Mouse (Mus musculus) frontal cortex, postnatal 36 days (tissue): ENCODE measurements at regions not wholly inside any gene's neighbourhood (a gene's known extent, or its start where the extent isn't known, plus 50 kb on each side); places are given as distances from the start of the nearest gene placed in this dataset.

ENCODE experiments used
- DNase-seq, 2 experiments: peaks; one replicate each; pipeline ENCODE4 v3.0.0; 2022; ENCODE audit warnings: low spot score in 2 of 2

DNA sequence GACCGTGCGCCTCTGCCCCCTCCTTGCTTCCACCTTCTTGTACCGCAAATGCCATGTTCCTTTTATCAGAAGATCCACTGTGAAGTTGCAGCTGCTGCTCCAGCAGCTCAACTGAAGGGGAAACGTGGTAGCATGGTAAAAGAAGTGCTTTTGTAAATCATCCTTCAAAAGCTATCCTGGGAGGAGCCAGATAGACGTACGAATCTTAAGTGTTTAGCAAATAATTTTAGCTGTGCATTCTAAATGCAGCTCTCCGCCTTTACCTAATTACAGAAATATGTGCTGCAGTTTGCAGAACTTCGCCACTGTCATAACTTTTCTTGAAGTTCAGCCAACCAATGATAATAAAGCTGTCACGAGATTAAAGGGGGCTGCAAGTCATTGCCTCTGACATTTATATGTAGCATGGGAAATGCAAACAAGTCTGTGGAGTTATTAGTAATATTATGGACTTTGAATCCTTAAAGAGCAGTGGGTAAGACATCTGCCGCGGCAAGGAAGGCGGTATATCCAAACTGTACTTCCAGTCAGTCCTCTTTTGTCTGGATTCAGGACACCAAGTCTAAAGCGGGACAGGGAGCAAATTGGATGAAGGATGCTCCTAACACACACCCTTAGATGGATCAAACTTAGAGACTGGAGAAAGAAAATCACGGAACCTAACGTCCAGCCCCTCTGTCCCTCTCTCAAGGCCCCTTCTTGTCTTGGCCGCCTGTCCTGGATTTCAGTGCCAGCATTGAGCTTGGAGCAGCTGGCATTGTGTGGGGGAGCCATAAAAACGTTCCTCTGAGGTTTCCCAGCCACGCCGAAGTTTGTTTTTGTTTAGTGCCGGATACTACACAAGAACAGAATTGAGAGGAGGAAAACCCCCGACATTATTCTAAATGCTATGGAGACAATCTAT, 320.7 kb downstream of the Epha7 start:
- DNase-seq = no peak

DNA sequence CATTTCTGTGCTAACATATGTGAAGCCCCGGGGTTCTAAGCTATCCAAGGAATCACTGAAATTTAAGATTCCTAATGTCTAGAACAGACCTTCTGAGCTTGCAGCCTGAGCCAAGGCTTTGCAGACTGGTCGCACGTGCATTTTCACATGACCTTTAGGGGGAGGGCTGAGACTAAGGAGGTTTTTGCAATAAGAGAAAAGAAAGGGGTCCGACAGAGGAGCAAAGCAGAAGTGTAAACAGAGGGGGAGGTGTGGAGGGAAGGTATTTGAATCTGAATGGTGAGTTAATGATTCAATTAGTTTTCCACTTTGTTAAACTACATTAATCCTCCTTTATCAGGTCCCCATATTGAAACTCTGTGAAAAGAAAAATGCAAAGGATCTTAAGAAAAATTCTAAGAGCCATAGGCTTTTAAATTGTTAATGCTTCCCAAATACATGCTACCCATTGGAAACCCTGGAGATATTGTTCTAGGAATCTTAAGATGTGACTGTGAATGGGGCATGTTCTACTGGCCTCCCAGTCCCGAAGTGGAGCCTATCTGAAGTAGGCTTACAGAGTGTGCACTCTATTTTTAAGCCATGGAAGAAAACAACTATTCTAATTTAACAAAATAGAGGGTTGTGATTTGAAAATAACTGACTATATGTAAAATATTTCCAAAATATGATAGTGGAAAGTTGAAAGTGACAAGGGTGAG, 322.9 kb downstream of the Epha7 start:
- DNase-seq = no peak

DNA sequence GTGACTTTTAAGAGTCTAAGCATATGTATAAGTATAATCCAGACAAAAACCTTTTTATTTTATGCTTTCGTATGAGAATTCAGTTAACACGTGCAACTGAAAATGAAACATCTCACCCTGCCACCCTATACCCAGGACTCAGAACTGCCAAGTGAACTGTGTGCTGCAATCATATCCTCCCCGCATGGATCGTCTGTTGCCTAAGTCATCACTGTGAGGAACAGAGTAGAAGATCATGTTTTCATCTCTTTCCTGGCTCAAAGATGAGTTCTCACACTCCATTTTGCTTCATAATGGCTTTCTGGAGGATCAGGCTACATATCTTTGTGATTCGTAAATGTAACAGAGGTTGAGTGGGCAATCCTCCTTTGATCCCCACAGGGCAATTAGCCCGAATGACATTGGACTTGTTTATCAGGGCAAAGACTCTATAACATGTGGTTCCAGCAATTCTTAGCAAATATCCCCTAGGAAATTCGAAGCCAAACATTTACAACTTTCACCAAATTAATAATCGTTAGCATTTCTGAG, 325.9 kb downstream of the Epha7 start:
- no peak for DNase-seq

DNA sequence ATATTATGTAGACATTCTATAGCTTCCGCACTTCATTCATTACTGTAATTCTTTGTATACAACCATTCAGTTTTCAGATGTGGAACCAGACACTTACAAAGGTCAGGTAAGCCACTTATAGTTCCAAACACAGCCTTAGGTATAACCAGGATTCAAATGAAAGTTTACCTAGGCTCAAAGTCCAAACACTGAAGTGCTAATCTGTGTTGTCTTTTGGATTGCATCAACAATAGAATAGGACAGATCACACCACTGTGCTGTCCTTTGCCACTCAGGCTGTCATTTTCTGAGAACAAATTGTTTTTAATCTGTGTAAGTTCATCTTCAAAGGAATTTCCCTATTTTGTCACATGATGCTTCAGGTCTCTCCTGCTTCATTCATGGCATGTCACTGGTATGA, 330.5 kb downstream of the Epha7 start:
- no peak for DNase-seq

DNA sequence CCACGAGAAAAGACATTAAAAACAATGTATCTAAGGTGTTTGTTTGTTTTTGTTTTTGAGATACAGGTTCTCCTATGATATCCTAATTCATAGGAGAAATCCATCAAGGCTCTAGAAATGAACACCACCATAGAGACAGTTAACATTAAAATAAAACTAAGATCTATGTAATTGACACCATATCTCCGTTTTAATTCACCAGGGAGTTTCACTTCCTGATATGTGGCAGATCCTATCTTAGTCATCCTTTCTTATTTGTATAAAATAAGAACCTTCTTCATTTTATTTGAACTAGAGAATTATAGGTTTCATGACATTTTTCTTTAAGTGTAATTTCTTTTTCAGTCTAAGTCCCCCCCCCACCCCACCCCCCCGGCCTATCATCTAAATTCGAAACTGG, 332.3 kb downstream of the Epha7 start:
- DNase-seq = no peak

DNA sequence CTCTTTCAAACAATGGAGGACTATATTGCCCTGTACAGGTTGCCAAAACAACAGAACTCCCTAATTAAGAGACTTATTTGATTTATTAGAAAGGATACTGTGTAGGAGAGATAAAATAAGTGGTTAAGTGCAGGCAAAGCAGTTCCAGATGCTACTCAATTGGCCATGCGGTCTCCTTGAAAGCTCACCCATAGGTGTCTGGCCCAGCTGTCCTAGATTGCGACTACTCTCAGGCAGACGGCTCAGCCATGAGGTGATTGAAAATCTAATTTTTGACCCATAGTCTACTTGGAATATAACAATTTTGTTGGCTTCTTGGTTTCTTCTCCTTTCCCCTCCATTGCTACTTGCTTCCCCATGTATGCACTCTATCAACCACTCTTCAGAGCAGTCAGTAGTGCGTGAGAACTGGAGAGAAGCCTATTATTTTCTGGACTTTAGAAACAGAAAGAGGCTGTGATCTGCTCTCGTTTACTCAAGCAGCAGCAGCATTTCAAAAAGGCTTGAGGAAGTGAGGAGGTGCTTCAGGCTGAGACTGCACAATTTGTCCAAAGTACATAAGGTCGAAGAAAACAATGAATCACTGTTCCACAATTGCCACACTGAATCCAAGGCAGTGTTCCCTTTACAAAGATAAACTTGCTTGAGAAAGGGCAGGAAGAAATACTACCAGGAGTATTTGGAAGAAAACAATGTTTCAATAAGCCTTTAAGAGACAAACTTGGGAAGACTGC, 339.4 kb downstream of the Epha7 start:
- no peak for DNase-seq

DNA sequence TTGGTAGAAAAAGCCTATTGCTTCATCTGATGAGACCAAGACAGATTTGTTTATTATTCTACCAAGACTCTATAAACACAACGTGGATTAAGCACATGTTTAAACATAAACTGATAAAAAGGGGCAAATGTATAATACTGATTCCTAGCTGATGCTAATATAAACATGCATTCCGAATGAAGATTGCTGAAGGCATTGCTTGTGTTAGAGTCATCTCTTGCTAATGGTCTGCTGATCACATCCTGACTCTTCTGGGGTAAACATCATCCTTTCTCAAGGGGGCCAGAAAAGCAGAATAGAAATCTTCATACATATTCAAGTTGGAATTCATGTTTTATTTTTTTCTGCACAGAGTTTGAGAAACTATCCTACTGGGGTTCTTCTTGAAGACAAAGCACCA, 369.6 kb downstream of the Epha7 start:
- no peak for DNase-seq

DNA sequence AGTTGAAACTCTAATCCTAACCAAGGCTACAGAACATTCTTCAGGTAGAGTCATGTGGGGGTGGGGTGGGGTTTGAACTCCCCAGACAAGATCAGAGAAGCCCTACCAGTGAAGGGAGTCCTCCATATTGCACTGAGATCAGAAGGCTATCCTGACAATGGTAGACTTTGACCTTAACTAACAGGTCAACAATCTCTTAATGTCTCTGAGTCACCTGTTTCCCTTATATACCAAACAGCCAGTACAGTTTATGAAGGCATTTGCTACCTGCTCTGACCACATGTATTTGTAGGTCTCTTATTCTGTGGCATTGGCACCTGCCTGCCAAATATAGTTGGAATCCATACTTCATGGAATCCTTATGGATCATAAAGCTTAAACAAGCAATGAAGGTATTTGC, 370.5 kb downstream of the Epha7 start:
- DNase-seq = no peak

DNA sequence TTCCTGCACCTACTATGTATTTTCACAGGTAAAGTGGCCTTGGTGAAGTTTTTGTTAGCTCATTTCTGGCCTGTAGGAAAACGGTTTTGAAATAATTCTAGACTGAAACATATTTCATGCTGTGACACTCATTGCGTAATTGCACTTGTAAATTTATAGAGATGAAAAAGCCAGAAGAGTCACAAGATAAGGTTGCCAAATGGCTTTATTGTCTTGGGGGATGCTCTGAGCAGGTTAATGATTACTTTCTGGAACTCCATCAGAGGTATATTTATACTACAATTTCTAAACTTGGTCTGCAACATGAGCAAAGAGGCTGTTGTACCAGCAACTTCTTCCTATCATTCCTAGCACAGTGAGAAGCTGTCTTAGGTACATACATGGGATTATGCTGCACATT, 370.9 kb downstream of the Epha7 start:
- DNase-seq = no peak

DNA sequence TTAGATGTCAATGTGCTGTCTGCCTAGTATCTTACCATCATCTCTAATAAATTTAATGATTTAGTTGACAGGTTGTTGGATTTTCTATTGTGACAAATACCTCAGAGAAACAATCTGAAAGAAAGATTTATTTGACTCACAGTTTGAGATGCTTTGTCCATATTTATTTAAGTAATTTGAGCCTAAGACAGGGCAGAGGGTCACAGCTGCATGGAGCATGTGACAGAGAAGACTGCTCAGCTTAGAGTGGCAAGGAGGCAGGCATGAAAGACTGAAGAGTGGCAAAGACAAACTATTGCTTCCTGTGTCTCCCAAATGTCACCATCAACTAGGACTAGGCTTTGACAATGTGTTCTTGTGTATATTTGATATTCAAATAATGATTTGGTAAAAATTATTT, 388.0 kb downstream of the Epha7 start:
- no peak for DNase-seq
